Mouse (Mus musculus): ENCODE data around the gene Prn. TPM values are rescaled to one million over a fixed set of nuclear protein-coding genes. Genes with fewer than 3 reads are reported as not detected.

Gene Prn
- not detected for total RNA-seq (2023)

DNA sequence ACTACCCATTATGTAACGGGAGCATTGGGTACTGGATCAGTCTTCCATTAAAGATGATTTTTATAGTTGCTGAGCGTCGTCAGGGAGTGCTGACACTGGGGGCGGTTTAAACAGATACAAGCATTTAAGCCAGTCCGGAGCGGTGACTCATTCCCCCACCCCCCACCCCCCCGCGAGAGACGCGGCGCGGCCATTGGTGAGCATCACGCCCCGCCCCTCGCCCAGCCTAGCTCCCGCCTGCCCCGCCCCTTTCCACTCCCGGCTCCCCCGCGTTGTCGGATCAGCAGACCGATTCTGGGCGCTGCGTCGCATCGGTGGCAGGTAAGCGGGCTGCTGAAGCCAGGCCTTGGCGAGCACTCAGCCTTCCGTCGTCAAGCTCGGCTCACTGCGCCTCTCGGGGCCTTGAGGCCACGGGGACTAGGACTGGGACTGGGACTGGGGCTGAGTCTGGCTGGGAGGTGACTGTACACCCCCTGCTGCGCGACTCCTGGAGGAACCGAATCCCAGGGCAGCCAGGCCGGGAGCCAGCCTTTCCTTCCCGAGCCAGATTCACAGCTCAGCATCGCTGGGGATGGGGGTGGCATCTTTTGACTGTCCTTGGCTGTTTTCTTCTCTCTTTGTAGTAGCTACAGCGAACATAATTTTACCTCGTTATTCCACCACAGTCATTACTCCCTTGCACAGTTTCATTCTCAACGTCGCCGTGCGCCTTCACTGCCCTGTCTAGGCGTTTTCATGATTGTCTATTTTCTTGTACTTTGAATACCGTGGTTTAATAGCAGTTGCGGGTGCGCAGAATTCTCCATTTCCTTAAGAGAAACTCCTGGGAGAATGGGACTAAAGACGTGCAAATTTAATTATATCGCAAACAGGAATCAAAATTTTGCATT, at the start of gene Prn, which contains the start of gene Prnp:
TSS of gene Prn (plus strand) at position 275 of the 890 bp plus-strand sequence.
TSS of gene Prnp (plus strand) at position 246 of the 890 bp plus-strand sequence.

DNA sequence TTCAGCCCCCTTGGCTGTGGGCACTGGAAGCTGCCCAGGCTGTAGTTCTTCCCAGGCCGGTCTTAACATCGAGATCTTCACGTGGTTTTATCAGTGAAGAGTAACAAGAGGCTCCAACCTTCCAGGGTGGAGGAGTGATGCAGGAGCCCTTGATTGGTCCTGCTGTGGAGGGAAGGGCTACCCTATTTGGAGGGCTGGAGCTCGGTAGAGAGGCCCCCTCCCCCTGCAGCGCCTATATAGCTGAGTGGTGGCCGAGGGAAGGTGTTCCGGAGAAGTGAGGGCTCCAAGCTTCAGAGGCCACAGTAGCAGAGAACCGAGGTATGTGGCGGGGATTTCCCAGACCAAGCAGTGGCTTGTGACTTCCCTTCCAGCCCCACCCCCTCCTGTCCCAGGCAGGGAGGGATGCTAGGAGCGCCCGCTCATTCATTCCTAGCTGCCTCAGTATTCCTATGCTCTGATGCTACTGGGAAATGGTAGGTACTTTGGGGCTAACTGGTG, 40.9 kb downstream of the Prn start, which contains the start of gene Prnd:
TSS of gene Prnd (plus strand) at position 264 of the 498 bp plus-strand sequence.

Other genes with a start within 250 kb of the Prn start
- not detected for gene Erv3, start 50.2 kb upstream of the Prn start, total RNA-seq (2023)
- gene Prnp, start within 50 bp of the Prn start, total RNA-seq (2023) = 10 to 100 TPM; 10.6 to 15.1 TPM
- gene Prnd, start 40.9 kb downstream of the Prn start, total RNA-seq (2023) = not detected
- 100 to 1,000 TPM; 133 to 138 TPM for gene Rassf2, start 120.3 kb downstream of the Prn start, total RNA-seq (2023)
- 10 to 100 TPM; 11.9 to 13.0 TPM for gene Slc23a2, start 235.2 kb downstream of the Prn start, total RNA-seq (2023)

Data from neutrophil, adult 83 days (primary cell).